Mouse (Mus musculus) heart, embryonic 15.5 days (tissue): ENCODE measurements at regions not wholly inside any gene's neighbourhood (a gene's known extent, or its start where the extent isn't known, plus 50 kb on each side); places are given as distances from the start of the nearest gene placed in this dataset.

ENCODE experiments used
- ATAC-seq: fragments of 200-750 bp; cut with Nextera tagmentation; replicated peaks from 2 replicates; pipeline ENCODE4 v1.8.0; 2017; ENCODE audit warnings: low read depth, moderate TSS enrichment; ENCODE audit not compliant: insufficient number of reproducible peaks, insufficient read depth, low FRiP score
- H3K27ac ChIP-seq: fragments of 300-500 bp; sonication (generic); 2 replicates; pipeline ENCODE4 v1.5.1; 2015; ENCODE audit warnings: mild to moderate bottlenecking, inconsistent platforms
- H3K27me3 ChIP-seq: fragments of 300-500 bp; sonication (generic); 2 replicates; pipeline ENCODE4 v1.6.1; 2015; ENCODE audit warnings: inconsistent platforms
- H3K36me3 ChIP-seq: fragments of 300-500 bp; sonication (generic); 2 replicates; pipeline ENCODE4 v1.6.1; 2015; ENCODE audit warnings: mild to moderate bottlenecking, inconsistent platforms
- H3K4me1 ChIP-seq: fragments of 300-500 bp; sonication (generic); replicated peaks from 2 replicates; pipeline ENCODE4 v1.6.1; 2015; ENCODE audit warnings: inconsistent platforms
- H3K4me2 ChIP-seq: fragments of 300-500 bp; sonication (generic); 2 replicates; pipeline ENCODE4 v1.6.1; 2015; ENCODE audit warnings: inconsistent platforms, mild to moderate bottlenecking, moderate library complexity
- H3K4me3 ChIP-seq: fragments of 300-500 bp; sonication (generic); 2 replicates; pipeline ENCODE4 v1.5.1; 2015; ENCODE audit warnings: mild to moderate bottlenecking, inconsistent platforms
- H3K9ac ChIP-seq: fragments of 300-500 bp; sonication (generic); 2 replicates; pipeline ENCODE4 v1.6.1; 2015; ENCODE audit warnings: mild to moderate bottlenecking, inconsistent platforms
- H3K9me3 ChIP-seq: fragments of 300-500 bp; sonication (generic); replicated peaks from 2 replicates; pipeline ENCODE4 v1.6.1; 2016; ENCODE audit warnings: inconsistent platforms
- WGBS: fragments of 180-500 bp; shearing (Covaris S2); methylation state at CpG from one replicate; pipeline ENCODE4 v1.1.7; 2015; ENCODE audit warnings: mixed read lengths; 5-methylcytosine and 5-hydroxymethylcytosine counted together

DNA sequence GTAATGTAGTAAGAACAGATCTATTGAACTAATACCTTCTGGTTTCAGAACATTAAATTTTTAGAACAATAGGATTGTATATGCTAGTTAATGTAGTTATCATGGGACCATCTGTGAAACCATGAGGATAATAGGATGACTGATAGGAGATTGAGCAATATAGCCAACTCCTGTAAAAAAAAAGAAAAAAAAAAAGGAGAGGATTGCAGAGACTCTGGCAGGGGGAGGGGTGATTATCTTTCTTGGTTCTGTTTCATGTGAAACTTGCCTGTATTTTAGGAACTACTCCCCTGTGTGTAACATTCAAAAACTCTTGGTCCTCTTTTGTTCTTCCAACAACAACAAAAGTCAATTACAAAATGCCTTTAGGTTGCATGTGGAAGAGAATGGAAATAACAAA, 3412.1 kb upstream of the Gm7489 start:
- H3K36me3 ChIP-seq = no peaks in the 10 kb centered on the region
- no peaks in the 10 kb centered on the region for H3K9me3 ChIP-seq
- no peak overlapping the region for H3K4me3 ChIP-seq
- no peaks in the 10 kb centered on the region for H3K4me1 ChIP-seq
- H3K27me3 ChIP-seq = no peaks in the 10 kb centered on the region
- H3K27ac ChIP-seq = no peak overlapping the region
- no peak overlapping the region for H3K9ac ChIP-seq
- H3K4me2 ChIP-seq = no peak overlapping the region
- no peak for ATAC-seq

DNA sequence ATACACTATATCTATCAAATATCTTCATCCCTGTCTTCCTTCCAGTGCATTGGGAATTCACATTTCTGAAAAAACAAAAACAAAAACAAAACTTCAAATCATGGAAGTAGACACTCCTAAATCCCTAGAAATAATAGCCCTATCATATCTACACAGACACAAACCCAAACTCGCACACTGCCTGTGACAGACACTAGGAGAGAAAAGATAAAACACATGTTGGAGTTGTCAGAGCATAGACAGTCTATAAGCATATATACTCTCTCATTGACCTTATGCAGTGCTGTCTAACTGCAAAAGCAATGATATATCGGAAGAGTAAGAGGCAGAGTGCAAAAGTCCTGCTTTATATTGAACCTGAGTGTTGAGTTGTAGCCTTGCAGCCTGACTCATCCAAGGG, 3386.0 kb upstream of the Gm7489 start:
- Histone ChIP-seq H3K4me3 (no peak overlapping the region), H3K9ac (no peak overlapping the region), H3K27ac (no peak overlapping the region), H3K27me3 (peaks cover 9% of the 10 kb centered on the region; the same call in 1 of the 2 replicates), H3K36me3 (no peaks in the 10 kb centered on the region), H3K4me2 (no peak overlapping the region), H3K9me3 (no peaks in the 10 kb centered on the region), H3K4me1 (no peaks in the 10 kb centered on the region)
- WGBS = 46% methylated on average over 2 of the region's 2 CpGs
- no peak for ATAC-seq

DNA sequence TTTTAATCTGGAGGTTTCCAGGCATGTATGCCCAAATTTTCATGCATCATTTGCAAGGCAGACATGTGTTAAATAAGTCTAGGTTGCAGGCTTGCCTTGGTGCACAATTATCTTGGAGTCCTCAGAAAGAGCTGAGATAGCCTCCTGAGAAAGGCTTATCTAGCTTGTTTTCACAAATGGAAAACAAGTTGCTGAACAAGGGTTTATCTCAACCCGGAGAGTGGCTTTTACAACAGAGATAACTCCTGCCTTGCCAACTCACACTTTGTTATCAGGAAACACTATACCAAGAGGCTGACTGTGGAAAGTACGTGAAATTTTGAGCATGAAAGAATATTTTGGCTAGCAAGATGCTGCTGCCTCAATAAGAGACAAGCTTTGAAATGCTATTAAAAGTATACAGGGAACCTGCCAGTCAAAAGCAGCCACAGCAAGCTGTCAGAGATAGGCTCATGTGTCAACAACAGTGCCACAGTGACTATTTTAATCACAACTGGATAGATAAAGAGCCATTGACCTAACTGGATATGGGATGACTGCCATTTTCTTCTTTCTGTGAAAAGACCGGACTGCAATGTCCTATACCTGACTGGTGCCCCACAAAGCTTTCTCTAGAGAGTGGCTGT, 3376.6 kb upstream of the Gm7489 start:
- no peak overlapping the region for H3K4me2 ChIP-seq
- ATAC-seq = peak; percentile 55; the same call in 1 of the 2 replicates
- no peak overlapping the region for H3K27ac ChIP-seq
- no peak overlapping the region for H3K4me3 ChIP-seq
- WGBS = 16% methylated on average over 3 of the region's 3 CpGs
- peaks cover 9% of the 10 kb centered on the region for H3K4me1 ChIP-seq
- H3K36me3 ChIP-seq = no peaks in the 10 kb centered on the region
- peaks cover 17% of the 10 kb centered on the region for H3K27me3 ChIP-seq
- no peak overlapping the region for H3K9ac ChIP-seq
- H3K9me3 ChIP-seq = no peaks in the 10 kb centered on the region

DNA sequence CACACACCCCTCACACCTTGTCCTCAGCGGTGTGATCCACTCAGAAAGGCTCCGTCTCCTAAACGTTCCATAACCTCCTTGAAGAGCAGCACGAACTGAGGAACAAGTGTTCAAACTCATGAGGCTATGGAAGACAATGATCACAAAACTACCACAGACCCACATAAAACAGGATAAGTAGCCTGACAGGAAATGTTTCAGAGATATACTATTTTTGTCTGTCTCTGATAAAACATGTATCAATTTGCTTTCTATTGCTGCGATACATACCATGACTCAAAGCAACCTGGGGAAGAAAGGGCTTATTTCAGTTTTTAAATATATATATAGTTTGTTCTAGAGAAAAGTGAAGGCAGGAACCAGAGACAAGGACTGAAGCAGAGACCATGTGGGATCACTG, 3371.7 kb upstream of the Gm7489 start:
- H3K4me1 ChIP-seq = peaks cover 4% of the 10 kb centered on the region
- H3K27me3 ChIP-seq = peaks cover 14% of the 10 kb centered on the region
- no peak overlapping the region for H3K9ac ChIP-seq
- no peak overlapping the region for H3K4me3 ChIP-seq
- no peaks in the 10 kb centered on the region for H3K9me3 ChIP-seq
- H3K4me2 ChIP-seq = no peak overlapping the region
- no peak for ATAC-seq
- no peak overlapping the region for H3K27ac ChIP-seq
- WGBS = 86% methylated on average over 5 of the region's 5 CpGs
- no peaks in the 10 kb centered on the region for H3K36me3 ChIP-seq

DNA sequence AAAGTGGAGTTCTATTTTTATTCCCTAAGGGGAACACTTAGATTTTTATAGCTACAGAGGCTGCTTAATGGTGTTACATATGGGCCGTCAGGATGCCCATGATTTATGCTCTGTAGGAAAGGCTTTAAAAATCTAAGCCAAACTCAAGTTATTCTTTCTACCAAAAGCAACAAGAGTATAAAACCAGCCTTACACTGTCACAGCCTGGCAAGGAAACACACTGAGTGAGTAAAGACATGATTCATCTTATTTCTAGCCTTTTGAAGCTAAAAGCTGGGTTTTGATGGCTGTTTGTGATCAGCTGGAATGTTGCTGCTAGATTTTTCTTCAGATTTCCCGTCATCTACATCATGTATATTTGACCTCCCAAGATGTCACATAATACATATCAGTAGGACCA, 3359.9 kb upstream of the Gm7489 start:
- no peaks in the 10 kb centered on the region for H3K36me3 ChIP-seq
- H3K27me3 ChIP-seq = no peaks in the 10 kb centered on the region
- H3K4me1 ChIP-seq = no peaks in the 10 kb centered on the region
- H3K27ac ChIP-seq = no peak overlapping the region
- no peaks in the 10 kb centered on the region for H3K9me3 ChIP-seq
- H3K4me3 ChIP-seq = no peak overlapping the region
- H3K9ac ChIP-seq = no peak overlapping the region
- ATAC-seq = no peak
- H3K4me2 ChIP-seq = no peak overlapping the region
- 58% methylated on average over 2 of the region's 2 CpGs for WGBS

DNA sequence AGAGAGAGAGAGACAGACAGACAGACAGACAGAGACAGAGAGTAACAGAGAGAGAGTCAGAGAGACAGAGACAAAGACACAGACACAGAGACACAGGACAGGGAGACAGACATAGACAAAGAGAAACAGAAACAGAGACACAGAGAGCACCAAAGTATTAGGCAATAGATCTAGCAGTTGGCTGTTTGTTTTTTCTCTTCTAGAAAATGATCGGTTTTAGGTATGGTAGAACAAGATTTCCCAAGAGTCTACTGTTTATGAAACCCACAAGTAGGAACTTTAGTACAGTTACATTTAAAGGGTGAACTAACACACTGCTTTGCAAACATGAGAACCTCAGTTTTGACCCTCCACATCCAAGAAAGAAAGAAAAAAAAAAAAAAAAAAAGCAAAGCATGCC, 3350.2 kb upstream of the Gm7489 start:
- ATAC-seq = no peak
- Histone ChIP-seq H3K4me3 (no peak overlapping the region), H3K27ac (no peak overlapping the region), H3K9ac (no peak overlapping the region), H3K4me2 (no peak overlapping the region), H3K4me1 (no peaks in the 10 kb centered on the region), H3K27me3 (no peaks in the 10 kb centered on the region), H3K9me3 (no peaks in the 10 kb centered on the region), H3K36me3 (no peaks in the 10 kb centered on the region)
- WGBS = 81% methylated on average over 1 of the region's 1 CpGs

DNA sequence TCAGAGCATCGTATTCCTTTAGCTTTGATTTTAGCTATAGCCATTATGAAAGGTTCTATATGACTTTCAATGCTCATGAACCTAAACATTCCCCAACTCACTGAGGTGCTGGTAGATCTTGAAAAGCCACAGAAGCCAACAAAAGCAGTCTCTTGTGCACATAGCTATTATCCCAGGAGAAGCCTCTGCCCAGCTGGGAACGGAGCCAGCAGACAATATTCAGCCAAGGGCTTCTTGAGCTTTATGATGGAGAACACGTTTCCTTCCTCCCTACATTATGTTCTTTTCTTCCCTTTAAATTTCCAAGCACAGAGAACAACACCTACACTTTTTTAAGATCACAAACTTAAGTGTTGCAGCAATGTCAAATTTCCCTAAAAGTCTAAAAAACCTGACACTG, 3321.1 kb upstream of the Gm7489 start:
- Histone ChIP-seq H3K27ac (no peak overlapping the region), H3K9me3 (no peaks in the 10 kb centered on the region), H3K36me3 (no peaks in the 10 kb centered on the region), H3K4me2 (no peak overlapping the region), H3K4me1 (no peaks in the 10 kb centered on the region), H3K4me3 (no peak overlapping the region), H3K9ac (no peak overlapping the region), H3K27me3 (no peaks in the 10 kb centered on the region)
- ATAC-seq = no peak
- 61% methylated on average over 3 of the region's 3 CpGs for WGBS

DNA sequence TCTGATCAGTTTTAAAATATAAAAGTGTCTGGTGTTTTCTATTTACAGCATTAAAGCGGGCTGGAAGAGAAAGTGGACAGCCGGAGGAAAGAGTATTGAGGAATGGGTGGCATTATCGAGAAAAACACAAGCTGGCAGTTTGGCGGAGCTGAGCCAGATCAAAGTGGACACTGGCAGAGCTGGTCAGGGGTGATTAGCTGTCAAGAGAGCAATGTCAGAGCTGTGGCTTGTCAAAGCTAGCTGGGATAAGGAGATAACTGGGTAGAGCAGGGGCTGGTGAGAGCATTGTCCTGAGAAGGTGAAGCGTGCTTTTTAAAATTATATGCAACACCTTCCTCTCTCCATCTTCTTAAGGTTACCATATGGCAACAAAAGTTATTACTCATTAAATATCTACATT, 3303.9 kb upstream of the Gm7489 start:
- H3K4me2 ChIP-seq = no peak overlapping the region
- no peaks in the 10 kb centered on the region for H3K36me3 ChIP-seq
- H3K9ac ChIP-seq = no peak overlapping the region
- no peak overlapping the region for H3K4me3 ChIP-seq
- no peaks in the 10 kb centered on the region for H3K27me3 ChIP-seq
- no peak overlapping the region for H3K27ac ChIP-seq
- no peaks in the 10 kb centered on the region for H3K4me1 ChIP-seq
- WGBS = 77% methylated on average over 5 of the region's 5 CpGs
- no peak for ATAC-seq
- H3K9me3 ChIP-seq = no peaks in the 10 kb centered on the region

DNA sequence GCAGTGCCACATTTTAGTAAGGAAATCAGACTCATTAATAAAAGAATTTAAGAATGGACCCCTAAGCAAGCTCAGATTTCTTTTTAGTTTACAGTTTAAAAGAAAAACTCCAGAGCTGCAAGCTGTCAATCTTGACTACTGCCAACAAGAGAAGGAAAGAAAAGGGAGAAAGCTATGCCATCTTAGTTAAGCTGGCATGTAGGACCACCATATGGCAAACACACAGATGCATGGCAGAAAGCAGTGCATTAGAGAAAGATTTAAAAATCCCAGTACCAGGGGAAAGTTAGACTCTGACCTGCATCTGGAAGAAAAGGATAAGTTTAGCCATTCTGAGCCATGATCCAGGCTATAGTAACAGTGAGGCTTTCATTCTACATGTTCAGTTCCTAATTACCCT, 3300.8 kb upstream of the Gm7489 start:
- H3K9ac ChIP-seq = no peak overlapping the region
- H3K27me3 ChIP-seq = no peaks in the 10 kb centered on the region
- H3K9me3 ChIP-seq = no peaks in the 10 kb centered on the region
- H3K4me3 ChIP-seq = no peak overlapping the region
- no peak overlapping the region for H3K27ac ChIP-seq
- H3K4me2 ChIP-seq = no peak overlapping the region
- no peaks in the 10 kb centered on the region for H3K4me1 ChIP-seq
- ATAC-seq = no peak
- H3K36me3 ChIP-seq = no peaks in the 10 kb centered on the region

DNA sequence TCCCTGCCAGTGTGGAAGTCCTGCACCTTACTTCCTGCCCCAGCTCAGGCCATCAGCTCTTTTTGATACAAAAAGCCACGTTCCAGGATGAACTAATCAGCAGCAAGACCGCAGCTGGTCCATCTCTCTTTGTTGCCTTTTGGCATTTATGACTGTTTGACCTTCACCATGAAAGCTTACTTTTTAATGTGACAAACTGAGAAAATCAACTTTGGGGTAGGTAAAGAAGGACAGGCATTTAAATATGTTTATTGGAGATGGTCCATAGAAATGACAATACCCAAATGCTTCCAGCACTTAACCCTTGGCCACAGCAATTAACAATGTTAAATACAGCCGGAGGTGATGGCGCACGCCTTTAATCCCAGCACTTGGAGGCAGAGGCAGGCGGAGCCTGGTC, 3299.2 kb upstream of the Gm7489 start:
- ATAC-seq = no peak
- no peak overlapping the region for H3K27ac ChIP-seq
- H3K4me2 ChIP-seq = no peak overlapping the region
- no peak overlapping the region for H3K9ac ChIP-seq
- 79% methylated on average over 6 of the region's 6 CpGs for WGBS
- no peaks in the 10 kb centered on the region for H3K36me3 ChIP-seq
- H3K4me3 ChIP-seq = no peak overlapping the region
- H3K4me1 ChIP-seq = no peaks in the 10 kb centered on the region
- H3K27me3 ChIP-seq = no peaks in the 10 kb centered on the region
- no peaks in the 10 kb centered on the region for H3K9me3 ChIP-seq
